Mouse (Mus musculus) G1E (cell line): ENCODE measurements around the gene Shank2.

ENCODE experiments used
- CTCF ChIP-seq: IDR thresholded peaks from 2 replicates; pipeline ENCODE4 v1.5.1; 2012; ENCODE audit warnings: low read depth, low read length, inconsistent platforms, mixed read lengths
- GATA1 ChIP-seq: IDR thresholded peaks from 2 replicates; pipeline ENCODE4 v1.6.1; 2012; ENCODE audit warnings: borderline replicate concordance, low read length, inconsistent platforms, mixed read lengths
- GATA2 ChIP-seq: IDR thresholded peaks from 2 replicates; pipeline ENCODE4 v1.6.1; 2012; ENCODE audit warnings: low read depth, low read length, inconsistent platforms, borderline replicate concordance
- POLR2AphosphoS5 ChIP-seq: IDR thresholded peaks from 2 replicates; pipeline ENCODE4 v1.6.1; 2012; ENCODE audit warnings: low read depth, low read length, inconsistent platforms; ENCODE audit not compliant: insufficient replicate concordance
- TAL1 ChIP-seq: conservative IDR thresholded peaks from 2 replicates; pipeline ENCODE4 v1.6.1; 2012; ENCODE audit warnings: low read depth, low read length, inconsistent platforms, mixed read lengths

GRCm38 (mm10) chr7:144473486-144473885 lies 471.8 kb downstream of the Shank2 start:
- TF ChIP-seq CTCF (no peak), TAL1 (no peak), GATA2 (no peak), GATA1 (no peak), POLR2AphosphoS5 (no peak)
